Mouse (Mus musculus) liver, adult 2 months (tissue): ENCODE measurements around the gene Olfr248.

Experiments
- CTCF ChIP-seq: fragments of 200-500 bp; IDR thresholded peaks from 2 replicates; pipeline ENCODE4 v1.5.1; 2011; ENCODE audit warnings: low read depth, low read length, control low read depth
- POLR2A ChIP-seq: fragments of 200-500 bp; IDR thresholded peaks from 2 replicates; pipeline ENCODE4 v1.6.1; 2011; ENCODE audit warnings: low read length, control low read depth; ENCODE audit not compliant: insufficient read depth; ENCODE audit errors: extremely low read depth

DNA sequence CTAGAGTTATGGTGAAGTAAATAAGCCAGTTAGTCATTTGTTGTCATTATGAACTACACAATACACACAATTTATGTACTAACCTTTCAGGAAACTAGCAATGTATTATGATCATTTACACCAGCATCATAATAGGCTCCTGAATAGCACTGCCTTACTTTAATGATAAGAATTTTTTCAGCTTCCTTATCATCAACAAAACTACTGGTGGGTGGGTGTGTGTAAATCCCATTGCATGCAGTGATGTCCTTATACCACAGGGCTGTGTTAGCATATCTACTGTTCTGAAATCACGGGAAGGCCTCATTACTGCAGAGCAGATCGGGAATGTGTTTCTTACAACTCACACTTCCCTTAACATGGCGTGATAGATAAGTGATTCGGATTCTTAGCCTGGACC, 32.1 kb downstream of the Olfr248 start:
- no peak for TF ChIP-seq CTCF
- no peak for TF ChIP-seq POLR2A
